Mouse (Mus musculus): ENCODE data around the gene Sema3e.
A peak's percentile ranks its signal among the peaks of the same experiment; 100 is the strongest.

The Sema3e gene

DNA sequence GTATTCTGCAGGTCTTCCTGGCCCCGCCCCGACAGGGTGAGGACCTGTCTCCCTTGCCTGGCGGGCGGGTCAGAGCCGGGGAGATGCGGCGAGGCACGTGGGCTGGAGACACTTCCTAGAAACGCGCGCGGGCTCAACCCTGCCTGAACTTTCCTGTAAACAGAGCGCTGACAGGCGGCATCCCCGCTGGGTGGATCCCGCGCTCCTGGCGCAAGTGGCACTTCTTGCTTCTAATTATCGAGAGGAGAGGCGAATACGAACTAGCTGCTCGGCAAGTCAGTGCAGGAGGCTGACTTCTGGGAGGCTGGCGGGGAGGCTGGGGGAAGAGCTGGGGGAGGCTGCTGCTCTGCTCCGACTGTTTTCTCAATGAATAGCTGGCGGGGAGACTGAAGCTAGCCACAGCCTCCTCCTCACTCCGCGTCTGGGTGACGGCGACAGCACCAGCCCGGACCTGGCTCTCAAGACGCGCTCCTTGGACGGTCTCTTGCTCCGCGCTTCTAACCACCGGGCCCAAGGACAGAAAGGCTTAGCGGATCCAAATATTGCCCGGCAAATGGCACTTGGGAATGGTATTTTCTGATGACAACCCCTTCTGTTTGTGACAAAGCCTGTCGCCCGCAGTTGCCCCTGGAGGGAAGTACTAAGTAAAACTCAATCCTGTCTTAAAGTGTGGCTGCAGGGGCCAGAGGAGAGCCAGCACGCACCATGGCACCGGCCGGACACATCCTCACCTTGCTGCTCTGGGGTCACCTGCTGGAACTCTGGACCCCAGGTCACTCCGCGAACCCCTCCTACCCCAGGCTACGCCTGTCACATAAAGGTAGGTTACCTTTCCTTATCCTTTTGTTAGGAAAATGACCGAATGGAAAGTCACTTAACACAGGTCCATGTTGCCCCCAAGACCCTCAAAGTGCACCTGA is at the start of gene Sema3e:
TSS of gene Sema3e (plus strand) at position 72 of the 920 bp plus-strand sequence.
- DNase-seq, result peak; percentile 43 to 66

DNA sequence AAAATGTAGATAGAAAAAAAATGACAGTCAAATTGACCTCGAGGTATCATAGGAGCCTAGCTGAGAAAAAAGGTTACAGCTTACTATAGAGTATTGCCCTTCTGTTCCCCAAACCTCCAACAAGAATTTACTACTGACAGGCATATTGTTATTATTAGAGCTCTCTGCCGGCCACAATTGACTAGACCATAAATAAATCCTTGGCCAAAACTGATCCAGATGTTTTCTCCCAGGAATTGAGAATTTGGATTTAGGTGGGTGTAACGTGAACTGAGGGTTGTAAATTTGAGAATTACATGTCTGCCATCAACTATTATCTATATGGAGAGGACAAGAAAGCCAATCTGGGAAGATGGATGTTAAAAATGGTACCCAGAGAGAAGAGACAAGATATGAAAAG is 47.5 kb upstream of the Sema3e start:
- DNase-seq, result no peak

GRCm38 (mm10) chr5:13979156-13979555 is 45.9 kb upstream of the Sema3e start:
- no peak for DNase-seq

GRCm38 (mm10) chr5:13982417-13983054 is 42.5 kb upstream of the Sema3e start:
- peak; percentile 21 to 49 for DNase-seq

DNA sequence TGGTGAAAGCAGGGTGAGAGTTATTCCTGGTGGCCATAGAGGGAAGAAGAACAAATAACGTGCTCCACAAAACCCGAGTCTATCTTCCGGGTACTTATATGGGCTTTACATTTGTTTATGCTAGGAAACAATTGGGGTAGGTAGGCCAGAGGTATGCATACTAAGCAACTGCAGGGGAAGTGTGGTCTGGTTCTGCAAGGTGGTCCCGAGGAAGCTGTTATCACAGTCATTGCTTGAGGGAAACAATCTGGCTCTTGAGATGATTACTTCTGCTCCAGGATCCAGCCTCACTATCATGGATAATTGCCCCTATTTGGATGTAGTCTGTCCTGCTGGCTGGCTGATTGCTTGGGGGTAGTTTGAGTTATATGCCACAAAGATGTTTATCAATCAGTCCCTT is 41.5 kb upstream of the Sema3e start:
- no peak for DNase-seq

- DNase-seq, result no peak
Observed at GRCm38 (mm10) chr5:13985669-13986068, 39.4 kb upstream of the Sema3e start.

DNA sequence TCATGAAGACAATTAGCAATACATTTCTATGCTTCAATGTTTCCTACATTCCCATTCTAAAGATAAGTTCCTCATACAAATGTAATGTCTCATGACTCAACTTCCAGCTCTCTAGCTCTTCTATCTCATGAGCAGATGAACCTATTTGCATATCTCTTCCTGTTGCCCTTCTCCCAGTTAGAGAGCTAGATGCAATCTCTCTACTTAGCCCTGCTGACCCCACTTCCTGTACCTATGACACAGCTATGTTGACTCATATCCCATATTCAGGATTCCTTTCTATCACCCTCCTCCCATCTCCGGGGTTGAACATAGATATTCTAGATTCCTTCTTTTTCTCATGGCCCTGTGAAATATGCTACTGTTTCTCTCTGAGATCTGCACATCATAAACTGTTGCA is 38.0 kb upstream of the Sema3e start:
- no peak for DNase-seq

DNA sequence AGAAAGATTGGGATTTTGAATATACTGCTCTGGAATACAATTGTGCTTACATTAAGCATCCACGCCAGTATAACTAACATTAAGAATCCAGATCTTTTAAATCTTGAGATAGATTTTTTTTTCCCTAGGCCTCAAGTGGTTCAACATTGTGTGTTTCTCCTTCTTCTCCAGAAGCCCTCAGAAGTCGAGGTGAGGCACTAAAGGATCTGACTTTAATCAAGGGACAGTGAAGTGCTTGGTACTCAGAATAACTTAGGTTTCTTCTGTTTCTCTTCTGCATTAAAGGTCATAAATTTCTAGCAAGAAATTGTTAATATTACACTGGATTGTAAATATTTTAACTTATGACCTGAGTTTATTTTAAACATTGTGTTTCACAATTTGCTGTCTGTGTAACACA is 37.1 kb upstream of the Sema3e start:
- no peak for DNase-seq

DNA sequence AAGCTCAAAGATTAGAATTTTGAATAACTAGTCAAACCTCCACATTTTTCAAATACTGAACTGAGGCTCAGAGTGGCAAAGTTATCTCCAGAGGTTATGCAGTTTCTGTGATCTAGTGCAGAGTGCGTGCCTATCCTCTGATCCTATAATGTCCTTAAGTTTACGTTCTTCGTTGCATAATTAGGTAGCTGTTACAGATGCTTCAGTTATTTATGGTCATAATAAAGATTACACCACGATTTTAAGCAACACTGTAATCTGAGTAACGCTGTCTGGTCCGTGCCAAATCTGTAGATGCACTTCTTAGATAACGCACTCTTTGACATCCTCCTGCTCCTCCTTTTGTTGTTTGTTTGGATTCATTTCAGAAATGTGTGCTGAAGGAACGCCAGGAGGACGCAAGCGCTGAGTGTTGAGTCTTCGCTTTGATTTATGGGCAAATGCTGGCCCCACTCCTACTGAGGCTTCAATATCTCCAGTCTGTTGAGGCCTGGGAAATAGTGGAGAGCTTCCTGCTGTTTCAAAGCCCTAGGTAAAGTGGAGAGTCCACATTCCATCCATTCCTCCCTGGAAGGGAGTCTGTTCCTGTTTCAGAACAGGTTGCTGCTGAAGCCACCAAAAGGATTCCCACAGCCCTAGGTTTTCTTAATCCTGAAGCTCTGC is 32.2 kb upstream of the Sema3e start:
- DNase-seq, result peak; percentile 43 to 56

DNA sequence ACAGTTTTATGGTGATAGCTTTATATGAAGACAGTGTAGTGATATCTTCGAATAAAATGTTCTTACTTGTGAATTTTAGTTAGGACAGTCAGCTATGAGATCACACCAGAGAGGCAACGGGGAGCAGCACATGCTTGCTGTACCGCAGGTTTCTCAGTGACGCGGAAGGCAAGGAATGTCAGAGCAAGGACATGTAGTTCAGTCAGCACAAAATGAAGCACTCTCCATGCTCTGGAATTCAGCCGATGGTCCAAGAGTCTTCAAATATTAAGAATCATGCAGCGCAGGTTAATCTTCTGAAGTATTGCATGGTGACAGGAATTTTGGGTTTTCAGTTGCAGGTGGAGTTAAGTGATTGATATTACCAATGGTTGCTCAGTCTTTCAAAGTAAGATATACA is 3.3 kb downstream of the Sema3e start:
- no peak for DNase-seq

DNA sequence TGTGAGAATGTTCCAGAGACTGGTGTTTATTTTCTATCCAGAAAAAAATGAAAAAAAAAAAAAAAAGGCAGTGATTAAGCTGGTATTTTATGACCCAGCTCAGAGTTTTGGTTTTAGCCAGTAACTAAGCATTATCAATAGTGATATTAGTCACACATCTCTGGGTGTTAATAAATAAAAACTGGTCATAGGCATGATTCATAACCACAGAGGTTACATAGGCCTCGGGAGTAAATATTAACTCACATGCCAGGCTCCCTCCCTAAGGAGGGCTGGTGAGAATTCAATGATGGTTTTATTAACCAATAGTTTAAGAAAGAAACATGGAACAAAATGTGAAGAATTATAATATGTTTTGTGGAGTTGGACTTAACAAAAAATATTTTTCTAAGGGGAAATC is 5.7 kb downstream of the Sema3e start:
- no peak for DNase-seq

GRCm38 (mm10) chr5:14032056-14032455 is 7.0 kb downstream of the Sema3e start:
- no peak for DNase-seq

GRCm38 (mm10) chr5:14033302-14033701 is 8.2 kb downstream of the Sema3e start:
- no peak for DNase-seq

DNA sequence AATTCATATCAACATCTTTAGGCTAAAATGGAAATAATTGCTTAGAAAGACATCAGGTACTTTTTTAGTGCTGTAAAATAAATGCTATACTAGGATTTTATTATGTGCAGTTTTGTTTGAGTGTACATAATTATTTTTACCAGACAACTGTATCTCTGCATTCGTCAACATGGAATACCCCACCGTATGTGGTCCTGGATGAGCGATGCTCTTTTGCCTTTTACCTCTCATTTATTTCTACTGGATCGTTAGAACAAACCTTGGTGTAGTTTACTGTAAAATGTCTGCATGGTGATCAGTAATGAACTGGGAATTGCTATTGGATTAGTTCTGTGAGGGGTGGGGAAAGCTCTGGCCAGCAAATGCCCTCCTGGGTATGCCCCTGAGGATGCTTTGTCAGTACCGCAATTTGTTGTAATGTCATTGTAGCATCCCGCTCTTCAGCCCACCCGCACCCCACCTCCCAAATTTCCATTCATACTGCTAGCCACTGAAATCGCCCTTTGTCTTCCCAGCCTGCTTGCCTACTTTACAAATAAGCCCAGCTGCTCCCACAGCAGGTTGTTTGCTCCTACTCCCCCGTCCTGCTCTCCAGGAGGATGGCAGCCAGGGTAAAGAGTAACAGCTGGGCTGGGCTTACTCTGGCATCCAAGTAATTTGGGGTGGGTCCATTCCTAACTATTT is 13.9 kb downstream of the Sema3e start:
- DNase-seq, result peak in 1 of 2 experiments; percentile 24

GRCm38 (mm10) chr5:14040208-14040607 is 15.1 kb downstream of the Sema3e start:
- DNase-seq, result no peak

- DNase-seq, result no peak
Observed at GRCm38 (mm10) chr5:14043116-14043515, 18.0 kb downstream of the Sema3e start.

- DNase-seq, result no peak
Observed at GRCm38 (mm10) chr5:14043983-14044382, 18.9 kb downstream of the Sema3e start.

- DNase-seq, result no peak
Observed at GRCm38 (mm10) chr5:14048660-14049059, 23.6 kb downstream of the Sema3e start.

DNA sequence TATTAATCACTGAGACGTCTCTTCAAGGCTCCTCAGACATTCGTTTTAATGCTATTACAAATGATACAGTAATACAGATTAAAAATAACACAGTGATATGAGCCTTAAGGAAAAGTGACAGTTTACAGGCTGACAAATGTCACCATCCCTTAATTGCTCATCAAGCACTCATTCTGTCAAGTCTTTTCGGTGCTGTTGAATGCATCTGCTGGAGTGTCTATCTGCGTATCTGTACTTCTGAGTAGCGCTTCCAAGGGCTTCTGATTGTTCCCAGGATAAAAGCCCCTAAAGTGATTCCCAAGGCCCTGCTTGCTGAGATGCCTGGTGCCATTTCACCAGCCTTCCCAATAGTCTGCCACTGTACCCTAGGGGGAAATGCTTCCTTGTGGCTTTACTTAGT is 29.4 kb downstream of the Sema3e start:
- DNase-seq, result no peak

- DNase-seq, result no peak
Observed at GRCm38 (mm10) chr5:14059895-14060553, 34.9 kb downstream of the Sema3e start.

DNA sequence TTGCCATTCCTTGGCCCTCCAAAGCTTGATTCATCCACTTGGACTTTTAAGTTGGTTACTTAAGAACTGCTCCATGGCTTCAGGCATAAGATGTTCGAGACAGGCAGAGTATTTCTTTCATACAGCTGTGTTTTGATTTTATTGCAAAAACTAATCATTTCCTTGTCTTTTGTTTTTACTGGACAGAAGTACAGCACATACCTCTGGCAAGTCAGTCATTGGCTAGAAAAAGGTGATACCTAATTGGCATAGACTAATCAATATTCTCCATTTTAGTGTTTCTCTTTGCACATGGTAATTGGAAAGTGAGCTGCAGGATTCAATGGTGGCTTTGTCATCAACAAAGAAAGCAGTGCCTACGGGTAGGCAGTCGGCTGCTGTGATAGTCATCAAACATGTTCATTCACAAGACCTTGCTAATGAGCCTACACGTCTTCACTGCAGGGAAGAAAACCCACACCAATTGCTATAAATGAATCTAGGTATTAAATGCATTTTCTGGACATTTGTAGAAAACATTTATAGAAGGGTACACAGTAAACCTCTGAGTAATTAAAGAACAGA is 37.9 kb downstream of the Sema3e start:
- DNase-seq, result no peak

DNA sequence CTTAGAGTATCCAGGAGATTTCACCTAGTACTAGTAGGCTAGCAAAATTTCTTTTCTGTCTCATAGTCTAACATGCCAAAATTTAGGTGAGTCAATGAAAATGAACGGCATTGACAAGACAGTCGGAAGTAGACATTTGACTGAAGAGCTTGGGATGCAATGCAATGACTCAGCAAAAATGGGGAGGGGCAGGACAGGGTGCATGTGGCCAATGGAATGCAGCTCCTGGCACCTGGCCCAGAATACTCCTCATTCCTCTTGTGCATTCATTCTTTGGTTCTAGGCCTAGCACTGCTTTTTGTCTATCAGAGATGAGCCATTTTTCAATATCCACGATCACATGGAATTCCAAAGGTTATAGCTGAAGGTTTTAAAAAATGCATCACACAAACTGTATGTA is 48.1 kb downstream of the Sema3e start:
- DNase-seq, result peak; percentile 34 to 47
